Mouse (Mus musculus): Measurements from ENCODE around the gene Chrna1.

Chrna1 gene

GRCm38 (mm10) chr2:73580166-73580565, at the start of gene Chrna1:
Gene Chrna1, minus strand, starts transcription at chr2:73580338.
- DNase-seq = no peak

- no peak for DNase-seq
Observed at GRCm38 (mm10) chr2:73618486-73619052, 38.4 kb upstream of the Chrna1 start.

- DNase-seq = no peak
Observed at GRCm38 (mm10) chr2:73616434-73617057, 36.4 kb upstream of the Chrna1 start.

GRCm38 (mm10) chr2:73615456-73615855, 35.3 kb upstream of the Chrna1 start:
- no peak for DNase-seq

GRCm38 (mm10) chr2:73614303-73614702, 34.2 kb upstream of the Chrna1 start:
- DNase-seq = no peak

- DNase-seq = no peak
Observed at GRCm38 (mm10) chr2:73612941-73613340, 32.8 kb upstream of the Chrna1 start.

GRCm38 (mm10) chr2:73612367-73612914, 32.3 kb upstream of the Chrna1 start:
- no peak for DNase-seq

- DNase-seq = no peak
Observed at GRCm38 (mm10) chr2:73611798-73612197, 31.7 kb upstream of the Chrna1 start.

GRCm38 (mm10) chr2:73609724-73610210, 29.6 kb upstream of the Chrna1 start:
- no peak for DNase-seq

GRCm38 (mm10) chr2:73609067-73609723, 29.1 kb upstream of the Chrna1 start:
- peak; percentile 3 for DNase-seq

GRCm38 (mm10) chr2:73608391-73608790, 28.3 kb upstream of the Chrna1 start:
- DNase-seq = peak; percentile 0

GRCm38 (mm10) chr2:73607609-73608008, 27.5 kb upstream of the Chrna1 start:
- peak; percentile 4 for DNase-seq

GRCm38 (mm10) chr2:73607146-73607545, 27.0 kb upstream of the Chrna1 start:
- peak; percentile 2 for DNase-seq

GRCm38 (mm10) chr2:73606616-73607015, 26.5 kb upstream of the Chrna1 start:
- DNase-seq = peak; percentile 4

GRCm38 (mm10) chr2:73605077-73605476, 24.9 kb upstream of the Chrna1 start:
- peak; percentile 77 for DNase-seq

- no peak for DNase-seq
Observed at GRCm38 (mm10) chr2:73604579-73604978, 24.4 kb upstream of the Chrna1 start.

GRCm38 (mm10) chr2:73600650-73601049, 20.5 kb upstream of the Chrna1 start:
- DNase-seq = no peak

GRCm38 (mm10) chr2:73597772-73598171, 17.6 kb upstream of the Chrna1 start:
- no peak for DNase-seq

- DNase-seq = peak; percentile 62
Observed at GRCm38 (mm10) chr2:73596786-73597185, 16.6 kb upstream of the Chrna1 start.

- no peak for DNase-seq
Observed at GRCm38 (mm10) chr2:73596326-73596725, 16.2 kb upstream of the Chrna1 start.

- no peak for DNase-seq
Observed at GRCm38 (mm10) chr2:73593101-73593439, 12.9 kb upstream of the Chrna1 start.

- DNase-seq = no peak
Observed at GRCm38 (mm10) chr2:73592231-73593100, 12.3 kb upstream of the Chrna1 start.

- no peak for DNase-seq
Observed at GRCm38 (mm10) chr2:73591246-73591645, 11.1 kb upstream of the Chrna1 start.

Data from right cerebral cortex, postnatal 14 days (tissue).